Mouse (Mus musculus) forebrain, postnatal 0 days (tissue): ENCODE data around the gene Klrb1f. TPM values are rescaled to one million over a fixed set of nuclear protein-coding genes. Genes with fewer than 3 reads are reported as not detected.

Experiments used
- ATAC-seq: fragments of 200-750 bp; cut with Nextera tagmentation; 2 replicates; pipeline ENCODE4 v1.8.0; 2017; ENCODE audit warnings: mild to moderate bottlenecking, moderate library complexity
- DNase-seq: peaks from one replicate; pipeline ENCODE4 v3.0.0-alpha.2; 2015
- H3K27ac ChIP-seq: fragments of 300-500 bp; sonication (generic); 2 replicates; pipeline ENCODE4 v1.5.1; 2014; ENCODE audit warnings: low read depth, mild to moderate bottlenecking, antibody characterized with exemption, low read length, moderate library complexity, mixed read lengths
- H3K27me3 ChIP-seq: fragments of 300-500 bp; sonication (generic); 2 replicates; pipeline ENCODE4 v1.6.1; 2014; ENCODE audit warnings: mild to moderate bottlenecking, low read length, mixed read lengths; ENCODE audit not compliant: insufficient read depth
- H3K36me3 ChIP-seq: fragments of 300-500 bp; sonication (generic); 2 replicates; pipeline ENCODE4 v1.6.1; 2014; ENCODE audit warnings: mild to moderate bottlenecking, moderate library complexity; ENCODE audit not compliant: insufficient read depth
- H3K4me1 ChIP-seq: fragments of 300-500 bp; sonication (generic); 2 replicates; pipeline ENCODE4 v1.6.1; 2014; ENCODE audit warnings: antibody characterized with exemption; ENCODE audit not compliant: insufficient read depth
- H3K4me2 ChIP-seq: fragments of 300-500 bp; sonication (generic); 2 replicates; pipeline ENCODE4 v1.6.1; 2014; ENCODE audit warnings: low read depth, mild to moderate bottlenecking, moderate library complexity
- H3K4me3 ChIP-seq: fragments of 300-500 bp; sonication (generic); 2 replicates; pipeline ENCODE4 v1.5.1; 2014; ENCODE audit warnings: low read depth, low read length, mixed read lengths
- H3K9ac ChIP-seq: fragments of 300-500 bp; sonication (generic); 2 replicates; pipeline ENCODE4 v1.6.1; 2014; ENCODE audit warnings: mild to moderate bottlenecking
- H3K9me3 ChIP-seq: fragments of 300-500 bp; sonication (generic); 2 replicates; pipeline ENCODE4 v1.6.1; 2016; ENCODE audit warnings: low read length
- CTCF ChIP-seq: sonication (generic); IDR thresholded peaks from 2 replicates; pipeline ENCODE4 v1.5.1; 2016; ENCODE audit warnings: antibody characterized with exemption, control low read depth, low read depth
- WGBS: fragments of 180-500 bp; shearing (Covaris S2); extraction: QIAGEN DNeasy Blood & Tissue Kit; methylation state at CpG from one replicate; pipeline ENCODE4 v1.1.7; 2014; 5-methylcytosine and 5-hydroxymethylcytosine counted together
- polyA plus RNA-seq: library from polyadenylated mRNA; unstranded; fragments of >200 nt; fragmentation: Nextera tagmentation; extraction: Ambion mirVana; gene quantifications from 2 replicates; pipeline ENCODE4 v1.2.1, GENCODE M21; 2015
- total RNA-seq: library from RNA; depleted of rRNA; stranded (reverse); fragments of >200 nt; gene quantifications from 2 replicates; pipeline ENCODE4 v1.2.3, GENCODE M21; 2014

Klrb1f gene
- total and polyA plus RNA-seq, 2 experiments from 2014 or later: 0.28 to 0.76 TPM

GRCm38 (mm10) chr6:129012966-129013365, 32.7 kb upstream of the Klrb1f start:
- H3K27ac ChIP-seq: no peak overlapping the region
- 63% methylated on average over 1 of the region's 1 CpGs for WGBS
- no peak for ATAC-seq
- no peak for DNase-seq
- no peak overlapping the region for H3K4me2 ChIP-seq
- no peaks in the 10 kb centered on the region for H3K27me3 ChIP-seq
- H3K36me3 ChIP-seq: no peaks in the 10 kb centered on the region
- no peak overlapping the region for H3K4me3 ChIP-seq
- no peak overlapping the region for H3K9ac ChIP-seq
- no peaks in the 10 kb centered on the region for H3K9me3 ChIP-seq
- H3K4me1 ChIP-seq: no peaks in the 10 kb centered on the region
- TF ChIP-seq CTCF: no peak

- no peaks in the 10 kb centered on the region for H3K36me3 ChIP-seq
- no peak overlapping the region for H3K4me3 ChIP-seq
- DNase-seq (no peak), ATAC-seq (no peak)
- no peak overlapping the region for H3K9ac ChIP-seq
- H3K4me1 ChIP-seq: no peaks in the 10 kb centered on the region
- H3K27ac ChIP-seq: no peak overlapping the region
- no peak for TF ChIP-seq CTCF
- WGBS: 89% methylated on average over 5 of the region's 5 CpGs
- H3K4me2 ChIP-seq: no peak overlapping the region
- no peaks in the 10 kb centered on the region for H3K27me3 ChIP-seq
- no peaks in the 10 kb centered on the region for H3K9me3 ChIP-seq
Observed at GRCm38 (mm10) chr6:129013762-129014276, 31.9 kb upstream of the Klrb1f start.

DNA sequence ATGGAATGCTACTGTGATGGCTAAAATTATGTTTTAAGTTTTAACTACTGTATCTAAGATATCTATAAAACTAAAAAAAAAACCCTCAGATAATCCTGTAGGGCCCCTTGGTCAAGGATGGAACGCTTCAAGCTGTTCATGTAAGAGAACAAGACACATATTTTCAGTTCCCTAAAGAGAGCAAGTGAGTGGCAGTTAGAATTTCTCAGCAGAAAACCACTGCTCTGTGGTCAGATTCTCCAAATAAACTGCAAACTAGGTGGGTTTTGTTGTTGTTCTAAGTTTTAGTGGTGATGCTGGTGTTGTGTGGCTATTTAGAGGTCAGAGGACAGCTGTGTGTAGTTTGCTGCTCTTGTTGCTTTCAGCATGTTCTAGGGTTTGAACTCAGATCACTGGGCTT, 31.3 kb upstream of the Klrb1f start:
- Histone ChIP-seq H3K36me3 (no peaks in the 10 kb centered on the region), H3K27ac (no peak overlapping the region), H3K9ac (no peak overlapping the region), H3K9me3 (no peaks in the 10 kb centered on the region), H3K4me2 (no peak overlapping the region), H3K4me3 (no peak overlapping the region), H3K27me3 (no peaks in the 10 kb centered on the region), H3K4me1 (no peaks in the 10 kb centered on the region)
- no peak for ATAC-seq
- no peak for TF ChIP-seq CTCF
- 95% methylated on average over 1 of the region's 1 CpGs for WGBS
- DNase-seq: no peak

GRCm38 (mm10) chr6:129027451-129028248, 18.1 kb upstream of the Klrb1f start:
- Histone ChIP-seq H3K4me3 (no peak overlapping the region), H3K4me2 (no peak overlapping the region), H3K27ac (no peak overlapping the region), H3K36me3 (no peaks in the 10 kb centered on the region), H3K9me3 (no peaks in the 10 kb centered on the region), H3K9ac (no peak overlapping the region), H3K4me1 (no peaks in the 10 kb centered on the region), H3K27me3 (no peaks in the 10 kb centered on the region)
- no peak for ATAC-seq
- DNase-seq: no peak
- TF ChIP-seq CTCF: no peak
- 91% methylated on average over 8 of the region's 8 CpGs for WGBS

- H3K4me1 ChIP-seq: no peaks in the 10 kb centered on the region
- no peak overlapping the region for H3K4me3 ChIP-seq
- TF ChIP-seq CTCF: no peak
- H3K9ac ChIP-seq: no peak overlapping the region
- ATAC-seq (no peak), DNase-seq (no peak)
- 60% methylated on average over 6 of the region's 6 CpGs for WGBS
- H3K27ac ChIP-seq: no peak overlapping the region
- no peaks in the 10 kb centered on the region for H3K9me3 ChIP-seq
- no peaks in the 10 kb centered on the region for H3K27me3 ChIP-seq
- no peaks in the 10 kb centered on the region for H3K36me3 ChIP-seq
- no peak overlapping the region for H3K4me2 ChIP-seq
Observed at GRCm38 (mm10) chr6:129030175-129030824, 15.4 kb upstream of the Klrb1f start.

GRCm38 (mm10) chr6:129030964-129031363, 14.7 kb upstream of the Klrb1f start:
- Histone ChIP-seq H3K4me1 (no peaks in the 10 kb centered on the region), H3K9ac (no peak overlapping the region), H3K4me3 (no peak overlapping the region), H3K27me3 (no peaks in the 10 kb centered on the region), H3K36me3 (no peaks in the 10 kb centered on the region), H3K4me2 (no peak overlapping the region), H3K9me3 (no peaks in the 10 kb centered on the region), H3K27ac (no peak overlapping the region)
- WGBS: 90% methylated on average over 2 of the region's 2 CpGs
- DNase-seq (no peak), ATAC-seq (no peak)
- no peak for TF ChIP-seq CTCF

DNA sequence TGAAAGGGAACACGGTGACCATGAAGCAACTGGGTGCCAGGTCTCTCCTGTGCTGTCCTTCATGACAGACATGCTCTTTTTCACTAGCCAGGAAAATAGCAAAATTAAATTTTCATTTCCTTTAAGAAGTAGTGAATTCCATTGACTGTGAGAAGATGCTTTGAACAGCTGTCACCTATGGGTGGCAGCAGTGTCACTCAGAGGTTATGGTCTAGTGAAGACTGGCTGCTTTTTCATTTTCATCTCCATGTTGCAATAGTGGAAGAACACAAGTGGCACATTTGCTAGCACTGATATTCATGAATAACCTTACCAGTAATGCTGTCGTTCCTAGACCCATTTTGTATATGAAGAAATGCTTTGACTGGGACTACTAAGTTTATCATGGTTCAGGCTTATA, 12.3 kb upstream of the Klrb1f start:
- no peak overlapping the region for H3K9ac ChIP-seq
- TF ChIP-seq CTCF: 0 out of 2 replicates have a peak, but pooled peaks have one; percentile 21
- no peaks in the 10 kb centered on the region for H3K9me3 ChIP-seq
- no peak overlapping the region for H3K27ac ChIP-seq
- H3K4me1 ChIP-seq: no peaks in the 10 kb centered on the region
- 84% methylated on average over 2 of the region's 2 CpGs for WGBS
- H3K36me3 ChIP-seq: no peaks in the 10 kb centered on the region
- no peaks in the 10 kb centered on the region for H3K27me3 ChIP-seq
- no peak for DNase-seq
- no peak overlapping the region for H3K4me3 ChIP-seq
- no peak; the same call in 1 of the 2 replicates for ATAC-seq
- no peak overlapping the region for H3K4me2 ChIP-seq
